Mouse (Mus musculus) liver, postnatal 0 days (tissue): ENCODE data around the gene Gnb3. TPM values are rescaled to one million over a fixed set of nuclear protein-coding genes. Genes with fewer than 3 reads are reported as not detected.

Experiments used
- ATAC-seq: fragments of 200-750 bp; cut with Nextera tagmentation; 2 replicates; pipeline ENCODE4 v1.8.0; 2017; ENCODE audit warnings: mild to moderate bottlenecking, moderate library complexity
- DNase-seq: peaks from one replicate; pipeline ENCODE4 v3.0.0-alpha.2; 2016
- H3K27ac ChIP-seq: fragments of 300-500 bp; sonication (generic); 2 replicates; pipeline ENCODE4 v1.5.1; 2014; ENCODE audit warnings: antibody characterized with exemption, moderate library complexity, mild to moderate bottlenecking, low read depth
- H3K27me3 ChIP-seq: fragments of 300-500 bp; sonication (generic); 2 replicates; pipeline ENCODE4 v1.6.1; 2014; ENCODE audit warnings: low read length, control low read depth, mixed read lengths; ENCODE audit not compliant: insufficient read depth
- H3K36me3 ChIP-seq: fragments of 300-500 bp; sonication (generic); replicated peaks from 2 replicates; pipeline ENCODE4 v1.6.1; 2014; ENCODE audit warnings: mild to moderate bottlenecking, control low read depth, low read length, moderate library complexity, mixed read lengths; ENCODE audit not compliant: insufficient read depth
- H3K4me1 ChIP-seq: fragments of 300-500 bp; sonication (generic); 2 replicates; pipeline ENCODE4 v1.6.1; 2014; ENCODE audit warnings: antibody characterized with exemption, mild to moderate bottlenecking, control low read depth; ENCODE audit not compliant: insufficient read depth
- H3K4me2 ChIP-seq: fragments of 300-500 bp; sonication (generic); 2 replicates; pipeline ENCODE4 v1.6.1; 2014; ENCODE audit warnings: low read depth, mild to moderate bottlenecking, low read length, moderate library complexity, mixed read lengths
- H3K4me3 ChIP-seq: fragments of 300-500 bp; sonication (generic); 2 replicates; pipeline ENCODE4 v1.5.1; 2014; ENCODE audit warnings: low read depth, low read length
- H3K9ac ChIP-seq: fragments of 300-500 bp; sonication (generic); replicated peaks from 2 replicates; pipeline ENCODE4 v1.6.1; 2014; ENCODE audit warnings: mild to moderate bottlenecking, moderate library complexity
- H3K9me3 ChIP-seq: fragments of 300-500 bp; sonication (generic); 2 replicates; pipeline ENCODE4 v1.6.1; 2016; ENCODE audit warnings: mild to moderate bottlenecking, control low read depth, low read length, mixed read lengths
- CTCF ChIP-seq: sonication (generic); IDR thresholded peaks from 2 replicates; pipeline ENCODE4 v1.5.1; 2016; ENCODE audit warnings: antibody characterized with exemption, low read depth
- EP300 ChIP-seq: IDR thresholded peaks from 2 replicates; pipeline ENCODE4 v1.6.1; 2016; ENCODE audit warnings: antibody characterized with exemption, low read depth, mild to moderate bottlenecking
- WGBS: fragments of 180-500 bp; shearing (Covaris S2); extraction: QIAGEN DNeasy Blood & Tissue Kit; methylation state at CpG from one replicate; pipeline ENCODE4 v1.1.7; 2014; ENCODE audit not compliant: insufficient replicate concordance; 5-methylcytosine and 5-hydroxymethylcytosine counted together
- polyA plus RNA-seq: library from polyadenylated mRNA; unstranded; fragments of >200 nt; fragmentation: Nextera tagmentation; extraction: Ambion mirVana; gene quantifications from 2 replicates; pipeline ENCODE4 v1.2.1, GENCODE M21; 2015

The Gnb3 gene
- polyA plus RNA-seq, 1 experiment from 2014 or later: 0.19 TPM

DNA sequence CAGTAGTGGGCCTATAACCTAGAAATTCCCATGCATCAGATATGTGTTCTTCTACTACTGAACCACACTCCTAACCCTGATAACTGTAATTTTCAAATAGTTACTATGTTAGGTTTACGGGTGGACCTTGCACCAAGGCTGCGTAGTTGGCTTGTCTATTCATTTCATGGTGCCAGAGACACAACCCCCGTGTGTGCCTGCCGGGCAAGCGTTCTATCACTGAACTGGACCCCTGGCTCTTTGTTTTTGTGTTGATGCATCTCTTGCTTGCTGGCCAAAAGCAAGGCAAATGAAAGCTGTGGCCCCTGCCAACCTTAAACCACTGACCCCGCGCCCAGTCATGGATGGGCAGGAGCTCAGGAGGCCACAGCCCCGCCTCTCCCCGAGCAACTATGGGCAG is 41.7 kb upstream of the Gnb3 start:
- no peak for DNase-seq
- H3K4me2 ChIP-seq: no peak overlapping the region
- ATAC-seq: no peak
- TF ChIP-seq EP300 (no peak), CTCF (no peak)
- no peak overlapping the region for H3K27ac ChIP-seq
- H3K4me1 ChIP-seq: no peaks in the 10 kb centered on the region
- 84% methylated on average over 9 of the region's 9 CpGs for WGBS
- no peaks in the 10 kb centered on the region for H3K27me3 ChIP-seq
- H3K9ac ChIP-seq: no peak overlapping the region
- no peaks in the 10 kb centered on the region for H3K9me3 ChIP-seq
- H3K36me3 ChIP-seq: no peaks in the 10 kb centered on the region
- no peak overlapping the region for H3K4me3 ChIP-seq

DNA sequence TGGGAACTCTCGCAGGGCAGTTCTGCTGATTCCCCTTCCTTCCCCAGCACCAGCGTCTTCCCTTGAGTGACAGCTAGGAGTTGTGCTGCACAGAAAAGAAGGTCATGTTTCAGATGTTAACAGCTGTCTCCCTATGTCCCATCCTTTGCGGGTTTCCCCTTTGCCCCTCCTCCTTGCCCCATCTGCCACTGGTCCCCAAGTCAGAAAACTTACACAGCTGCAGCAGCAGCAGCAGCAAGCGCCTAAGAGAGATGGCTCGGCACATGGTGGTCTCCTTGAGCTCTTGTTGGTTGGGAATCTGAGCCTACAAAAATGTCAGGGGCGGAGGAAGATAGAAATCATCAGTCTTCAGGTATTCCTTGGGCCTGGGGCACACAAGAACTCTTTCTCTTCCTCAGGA is 39.3 kb upstream of the Gnb3 start:
- no peaks in the 10 kb centered on the region for H3K9me3 ChIP-seq
- no peaks in the 10 kb centered on the region for H3K36me3 ChIP-seq
- H3K4me1 ChIP-seq: no peaks in the 10 kb centered on the region
- no peak for DNase-seq
- H3K27ac ChIP-seq: no peak overlapping the region
- H3K4me2 ChIP-seq: no peak overlapping the region
- ATAC-seq: no peak
- H3K9ac ChIP-seq: no peak overlapping the region
- TF ChIP-seq EP300 (no peak), CTCF (no peak)
- no peak overlapping the region for H3K4me3 ChIP-seq
- H3K27me3 ChIP-seq: no peaks in the 10 kb centered on the region
- WGBS: 50% methylated on average over 6 of the region's 6 CpGs

DNA sequence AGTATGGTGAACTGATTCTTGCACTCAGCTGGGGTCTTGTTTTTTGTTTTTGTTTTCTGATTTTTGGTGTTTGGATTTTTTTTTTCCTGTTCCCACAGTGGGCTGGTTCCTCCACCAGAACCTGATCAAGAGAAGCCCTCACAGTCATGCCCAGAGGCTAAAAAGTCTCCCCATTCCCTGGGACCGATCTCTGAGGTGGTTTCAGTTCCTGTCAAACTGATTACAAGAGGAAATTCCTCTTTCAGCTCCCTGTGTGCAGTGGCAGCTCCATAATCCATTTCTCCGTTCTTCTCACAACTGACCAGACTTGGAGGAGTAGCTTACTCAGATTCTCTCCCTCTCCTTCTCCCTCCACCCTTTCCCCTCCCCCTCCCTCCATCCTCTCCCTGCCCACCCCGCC is 34.3 kb upstream of the Gnb3 start:
- Histone ChIP-seq H3K36me3 (no peaks in the 10 kb centered on the region), H3K4me2 (no peak overlapping the region), H3K9me3 (no peaks in the 10 kb centered on the region), H3K27me3 (no peaks in the 10 kb centered on the region), H3K9ac (no peak overlapping the region), H3K4me3 (no peak overlapping the region), H3K27ac (no peak overlapping the region), H3K4me1 (no peaks in the 10 kb centered on the region)
- DNase-seq (no peak), ATAC-seq (no peak)
- TF ChIP-seq CTCF (no peak), EP300 (no peak)
- 29% methylated on average over 2 of the region's 3 CpGs for WGBS

DNA sequence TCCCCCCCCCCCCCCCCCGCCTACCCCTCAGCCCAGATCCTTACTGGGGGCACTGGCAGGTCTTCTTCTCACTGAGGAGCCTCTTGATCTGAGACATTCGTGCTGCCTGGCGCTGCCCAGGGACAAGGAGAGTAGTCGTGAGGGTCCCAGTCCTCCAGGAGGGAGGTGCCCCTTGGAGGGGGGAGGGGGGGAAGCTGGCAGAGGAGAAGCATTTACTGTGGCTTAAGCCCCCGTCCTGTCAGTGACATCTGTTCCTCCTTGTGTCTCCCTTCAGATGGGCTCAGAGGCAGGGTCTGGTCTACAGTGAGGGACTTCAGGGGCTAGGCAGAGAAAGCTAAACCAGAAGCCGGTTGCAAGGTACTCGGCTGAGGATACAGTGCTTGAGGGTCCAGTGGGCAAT is 26.5 kb upstream of the Gnb3 start:
- Histone ChIP-seq H3K9ac (no peak overlapping the region), H3K27me3 (peaks cover 36% of the 10 kb centered on the region), H3K4me2 (no peak overlapping the region), H3K9me3 (no peaks in the 10 kb centered on the region), H3K4me1 (peaks cover 9% of the 10 kb centered on the region), H3K36me3 (no peaks in the 10 kb centered on the region), H3K27ac (no peak overlapping the region), H3K4me3 (no peak overlapping the region)
- ATAC-seq (no peak), DNase-seq (no peak)
- WGBS: 71% methylated on average over 6 of the region's 7 CpGs
- TF ChIP-seq CTCF (no peak), EP300 (no peak)

DNA sequence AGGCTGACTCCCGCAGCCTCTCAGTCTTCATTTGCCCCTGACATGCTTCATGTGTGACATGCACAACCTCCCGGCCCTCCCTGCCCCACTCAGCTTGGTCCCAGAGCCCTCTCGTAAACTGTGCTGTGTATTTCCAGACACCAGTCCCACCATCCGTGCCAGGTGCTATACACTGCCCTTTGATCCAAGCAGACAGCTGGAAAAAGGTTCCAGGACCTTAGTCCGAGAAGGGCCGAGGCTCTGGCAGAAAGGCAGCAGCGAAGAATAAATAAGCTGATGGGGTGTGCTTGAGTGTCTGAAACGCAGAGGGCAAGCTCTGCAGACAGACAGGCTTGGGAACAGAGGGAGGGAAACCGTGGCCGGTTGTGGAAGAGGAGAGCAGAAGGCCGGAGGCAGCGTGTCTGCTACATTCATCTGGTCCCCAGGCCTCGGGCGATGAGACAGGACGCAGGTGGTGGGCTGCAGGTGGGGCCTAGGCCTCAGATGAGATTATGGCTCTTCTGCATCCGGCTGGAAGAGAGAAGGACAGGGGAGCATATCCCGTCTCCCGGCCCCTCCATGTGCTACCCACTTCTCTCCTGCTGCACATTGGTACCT is 25.8 kb upstream of the Gnb3 start:
- no peak overlapping the region for H3K4me3 ChIP-seq
- peaks cover 9% of the 10 kb centered on the region for H3K4me1 ChIP-seq
- no peaks in the 10 kb centered on the region for H3K36me3 ChIP-seq
- peaks cover 43% of the 10 kb centered on the region for H3K27me3 ChIP-seq
- no peak overlapping the region for H3K27ac ChIP-seq
- H3K9me3 ChIP-seq: no peaks in the 10 kb centered on the region
- H3K9ac ChIP-seq: no peak overlapping the region
- WGBS: 72% methylated on average over 17 of the region's 18 CpGs
- no peak for TF ChIP-seq EP300
- TF ChIP-seq CTCF: no peak
- no peak overlapping the region for H3K4me2 ChIP-seq
- no peak for DNase-seq
- no peak for ATAC-seq

DNA sequence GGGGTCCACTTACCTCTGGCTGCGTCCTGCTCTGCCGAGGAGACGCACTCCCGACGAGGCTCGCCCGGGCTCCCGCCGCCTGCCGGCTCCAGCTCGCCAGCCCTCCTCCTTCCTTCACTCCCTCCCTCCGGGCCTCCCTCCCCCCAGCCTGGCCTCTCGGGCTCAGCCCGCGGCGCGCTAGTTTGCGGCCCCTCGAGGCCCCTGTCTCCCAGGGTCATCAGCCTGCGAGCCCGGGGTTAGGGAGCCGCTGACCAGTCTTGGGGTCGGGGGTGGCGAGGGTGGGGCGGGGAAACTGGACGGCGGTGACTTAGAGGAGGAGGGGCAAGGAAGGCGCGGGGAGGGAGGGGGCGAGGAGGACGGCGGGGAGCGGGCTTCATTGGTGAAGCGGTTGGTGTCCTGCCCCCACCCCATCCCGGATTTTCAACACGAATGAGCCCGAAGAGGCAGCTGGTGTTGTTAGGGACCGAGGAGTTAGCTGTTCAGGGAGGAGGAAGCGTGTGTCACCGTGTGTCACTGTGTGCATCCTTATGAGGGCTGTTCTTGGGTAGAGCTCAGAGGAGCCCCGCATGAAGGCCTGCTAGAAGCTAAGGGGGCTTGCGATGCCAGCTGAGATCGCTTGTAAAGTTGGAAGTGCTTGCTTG is 23.7 kb upstream of the Gnb3 start, which contains the start of gene Gpr162:
Gpr162 (minus strand) TSS at position 326 of the 641 bp plus-strand sequence.
- peak within 1 kb of the TSS; percentile 45 for H3K4me3 ChIP-seq
- H3K9me3 ChIP-seq: no peaks in the 10 kb centered on the region
- H3K27ac ChIP-seq: no peak within 1 kb of the TSS
- H3K4me1 ChIP-seq: peaks cover 9% of the 10 kb centered on the region
- peak within 1 kb of the TSS; percentile 82 for H3K4me2 ChIP-seq
- TF ChIP-seq EP300: no peak
- TF ChIP-seq CTCF: 0 out of 2 replicates have a peak, but pooled peaks have one; percentile 9
- ATAC-seq: peak; percentile 62; the same call in 1 of the 2 replicates
- no peaks in the 10 kb centered on the region for H3K36me3 ChIP-seq
- DNase-seq: peak; percentile 64
- peak within 1 kb of the TSS; percentile 44 for H3K9ac ChIP-seq
- H3K27me3 ChIP-seq: peaks cover 58% of the 10 kb centered on the region
- WGBS: 3% methylated on average over 36 of the region's 43 CpGs
